Mouse (Mus musculus) hindbrain, postnatal 0 days (tissue): Measurements from ENCODE around the gene Dhrs3. TPM values are rescaled to one million over a fixed set of nuclear protein-coding genes. Genes with fewer than 3 reads are reported as not detected.

Experiments
- ATAC-seq: fragments of 200-750 bp; cut with Nextera tagmentation; 2 replicates; pipeline ENCODE4 v1.8.0; 2017; ENCODE audit warnings: mild to moderate bottlenecking, moderate TSS enrichment, moderate library complexity
- DNase-seq: peaks from one replicate; pipeline ENCODE4 v3.0.0-alpha.2; 2015; ENCODE audit warnings: low spot score
- H3K27ac ChIP-seq: fragments of 300-500 bp; sonication (generic); 2 replicates; pipeline ENCODE4 v1.5.1; 2014; ENCODE audit warnings: mild to moderate bottlenecking
- H3K27me3 ChIP-seq: fragments of 300-500 bp; sonication (generic); 2 replicates; pipeline ENCODE4 v1.6.1; 2014; ENCODE audit warnings: low read length, mixed read lengths; ENCODE audit not compliant: insufficient read depth
- H3K36me3 ChIP-seq: fragments of 300-500 bp; sonication (generic); 2 replicates; pipeline ENCODE4 v1.6.1; 2014; ENCODE audit warnings: low read length, mixed read lengths; ENCODE audit not compliant: insufficient read depth
- H3K4me1 ChIP-seq: fragments of 300-500 bp; sonication (generic); 2 replicates; pipeline ENCODE4 v1.6.1; 2014; ENCODE audit warnings: antibody characterized with exemption, low read length, mixed read lengths; ENCODE audit not compliant: insufficient read depth
- H3K4me2 ChIP-seq: fragments of 300-500 bp; sonication (generic); 2 replicates; pipeline ENCODE4 v1.6.1; 2014; ENCODE audit warnings: low read depth, mild to moderate bottlenecking, low read length, moderate library complexity, mixed read lengths
- H3K4me3 ChIP-seq: fragments of 300-500 bp; sonication (generic); 2 replicates; pipeline ENCODE4 v1.5.1; 2014; ENCODE audit warnings: low read length
- H3K9ac ChIP-seq: fragments of 300-500 bp; sonication (generic); replicated peaks from 2 replicates; pipeline ENCODE4 v1.6.1; 2014; ENCODE audit warnings: mild to moderate bottlenecking, low read length, moderate library complexity, mixed read lengths
- H3K9me3 ChIP-seq: fragments of 300-500 bp; sonication (generic); 2 replicates; pipeline ENCODE4 v1.6.1; 2016; ENCODE audit warnings: low read length, mixed read lengths
- CTCF ChIP-seq: IDR thresholded peaks from 2 replicates; pipeline ENCODE4 v1.5.1; 2016; ENCODE audit warnings: antibody characterized with exemption, control low read depth, low read depth
- WGBS: fragments of 180-500 bp; shearing (Covaris S2); extraction: QIAGEN DNeasy Blood & Tissue Kit; methylation state at CpG from one replicate; pipeline ENCODE4 v1.1.7; 2014; 5-methylcytosine and 5-hydroxymethylcytosine counted together
- polyA plus RNA-seq: library from polyadenylated mRNA; unstranded; fragments of >200 nt; fragmentation: Nextera tagmentation; extraction: Ambion mirVana; gene quantifications from 2 replicates; pipeline ENCODE4 v1.2.1, GENCODE M21; 2015
- total RNA-seq: library from RNA; depleted of rRNA; stranded (reverse); fragments of >200 nt; gene quantifications from 2 replicates; pipeline ENCODE4 v1.2.3, GENCODE M21; 2014

Gene Dhrs3
- total and polyA plus RNA-seq, 2 experiments from 2014 or later: 40.1 to 51.8 TPM

DNA sequence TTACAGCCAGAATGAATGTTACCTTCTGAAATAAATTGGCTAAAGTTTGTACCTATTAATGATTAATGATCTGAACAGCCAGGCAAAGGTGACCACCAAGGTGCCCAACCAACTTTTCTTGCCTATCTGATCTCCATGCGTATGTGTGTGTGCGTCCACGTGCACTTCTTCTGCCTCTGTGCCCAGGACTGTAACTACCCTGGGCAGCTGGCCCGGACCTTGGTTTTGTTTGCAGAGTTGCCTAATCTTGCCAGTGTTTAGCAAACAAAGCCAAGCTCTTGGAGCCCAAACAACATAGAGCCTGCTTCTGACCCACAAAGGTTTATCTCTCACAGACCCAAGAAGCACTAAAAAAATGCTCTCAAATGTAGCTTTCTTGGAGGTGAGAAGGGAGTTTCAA, 64.6 kb downstream of the Dhrs3 start:
- TF ChIP-seq CTCF: no peak
- H3K27ac ChIP-seq: no peak overlapping the region
- WGBS: 60% methylated on average over 4 of the region's 4 CpGs
- no peak overlapping the region for H3K4me2 ChIP-seq
- H3K27me3 ChIP-seq: no peaks in the 10 kb centered on the region
- H3K9ac ChIP-seq: no peak overlapping the region
- no peaks in the 10 kb centered on the region for H3K36me3 ChIP-seq
- H3K4me1 ChIP-seq: no peaks in the 10 kb centered on the region
- H3K9me3 ChIP-seq: no peaks in the 10 kb centered on the region
- ATAC-seq: no peak
- DNase-seq: no peak
- no peak overlapping the region for H3K4me3 ChIP-seq

DNA sequence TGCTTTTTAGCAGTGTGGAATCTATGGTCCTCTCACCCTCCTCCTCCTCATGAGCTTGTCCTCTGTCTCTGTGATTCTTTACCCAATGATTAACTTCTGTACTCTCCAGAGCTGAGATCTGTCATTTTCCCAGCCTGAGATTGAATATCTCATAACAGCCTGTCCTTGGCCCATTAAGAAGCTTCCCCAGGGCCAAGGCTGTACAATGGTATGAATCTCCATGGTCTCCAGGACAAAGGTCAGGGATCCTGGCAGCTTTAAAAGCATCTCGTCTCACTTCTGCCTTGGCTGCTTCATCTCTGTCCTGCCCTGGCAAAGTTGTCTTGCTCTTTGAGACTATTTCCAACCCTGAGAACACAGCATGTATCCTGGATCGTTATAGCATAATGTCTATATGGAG, 65.1 kb downstream of the Dhrs3 start:
- Histone ChIP-seq H3K27ac (no peak overlapping the region), H3K4me3 (no peak overlapping the region), H3K9ac (no peak overlapping the region), H3K27me3 (no peaks in the 10 kb centered on the region), H3K4me1 (no peaks in the 10 kb centered on the region), H3K4me2 (no peak overlapping the region), H3K9me3 (no peaks in the 10 kb centered on the region), H3K36me3 (no peaks in the 10 kb centered on the region)
- DNase-seq: no peak
- WGBS: 61% methylated on average over 2 of the region's 2 CpGs
- no peak for ATAC-seq
- TF ChIP-seq CTCF: no peak

DNA sequence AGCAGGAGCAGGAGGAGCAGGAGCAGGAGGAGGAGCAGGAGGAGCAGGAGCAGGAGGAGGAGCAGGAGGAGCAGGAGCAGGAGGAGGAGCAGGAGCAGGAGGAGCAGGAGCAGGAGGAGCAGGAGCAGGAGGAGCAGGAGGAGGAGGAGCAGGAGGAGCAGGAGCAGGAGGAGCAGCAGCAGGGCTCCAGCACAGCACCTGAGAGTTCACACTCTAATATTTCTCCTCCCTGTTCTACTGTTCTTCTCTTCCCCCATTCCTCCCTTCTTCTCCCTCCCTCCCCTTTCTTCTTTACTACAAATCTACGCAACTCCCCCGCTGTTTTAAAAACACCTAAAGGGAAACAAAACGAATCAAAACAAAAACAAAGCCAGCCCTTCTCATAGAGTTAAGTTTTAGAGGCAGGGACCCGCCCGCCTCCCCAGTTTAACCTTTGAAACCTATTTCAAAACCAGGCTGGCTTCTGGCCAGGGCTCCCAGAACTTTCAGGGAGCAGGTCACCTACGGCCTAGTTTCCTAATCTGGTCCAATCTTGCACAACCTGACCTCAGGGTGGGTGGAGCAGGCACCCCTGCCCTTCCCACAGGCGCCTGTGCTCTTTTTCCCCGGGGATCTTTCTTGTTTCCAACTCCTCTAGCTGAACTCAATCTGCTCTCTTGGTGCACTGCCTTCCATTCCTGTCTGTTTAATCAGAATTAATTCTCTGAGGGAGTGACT, 67.7 kb downstream of the Dhrs3 start:
- Histone ChIP-seq H3K9ac (no peak overlapping the region), H3K4me3 (no peak overlapping the region), H3K36me3 (no peaks in the 10 kb centered on the region), H3K4me1 (no peaks in the 10 kb centered on the region; the same call in 1 of the 2 replicates), H3K9me3 (no peaks in the 10 kb centered on the region), H3K27ac (no peak overlapping the region), H3K4me2 (no peak overlapping the region), H3K27me3 (no peaks in the 10 kb centered on the region)
- 61% methylated on average over 8 of the region's 8 CpGs for WGBS
- DNase-seq (no peak), ATAC-seq (no peak)
- TF ChIP-seq CTCF: no peak

DNA sequence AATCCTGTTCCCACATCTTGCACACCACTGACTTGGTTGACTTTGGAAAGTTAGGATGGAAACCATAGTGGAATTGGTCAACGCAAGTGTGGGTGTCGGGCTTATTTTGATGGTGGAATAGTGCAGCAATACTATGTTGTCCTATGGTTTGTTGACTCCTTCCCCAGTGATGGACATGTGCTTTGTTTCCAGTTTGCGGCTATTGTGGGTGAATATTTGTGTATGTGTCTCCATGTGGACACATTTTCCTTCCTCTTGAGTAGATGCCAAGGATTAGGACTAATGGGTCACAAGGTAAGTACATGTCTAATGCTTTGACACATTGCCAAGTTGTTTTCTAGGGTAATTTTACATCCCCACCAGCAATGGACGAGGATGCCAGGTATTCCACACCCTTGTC, 68.6 kb downstream of the Dhrs3 start:
- H3K36me3 ChIP-seq: no peaks in the 10 kb centered on the region
- ATAC-seq: no peak
- no peak overlapping the region for H3K27ac ChIP-seq
- TF ChIP-seq CTCF: no peak
- DNase-seq: no peak
- H3K4me3 ChIP-seq: no peak overlapping the region
- H3K4me2 ChIP-seq: no peak overlapping the region
- H3K9ac ChIP-seq: no peak overlapping the region
- no peaks in the 10 kb centered on the region for H3K27me3 ChIP-seq
- no peaks in the 10 kb centered on the region for H3K9me3 ChIP-seq
- WGBS: 79% methylated on average over 4 of the region's 4 CpGs
- H3K4me1 ChIP-seq: no peaks in the 10 kb centered on the region; the same call in 1 of the 2 replicates

DNA sequence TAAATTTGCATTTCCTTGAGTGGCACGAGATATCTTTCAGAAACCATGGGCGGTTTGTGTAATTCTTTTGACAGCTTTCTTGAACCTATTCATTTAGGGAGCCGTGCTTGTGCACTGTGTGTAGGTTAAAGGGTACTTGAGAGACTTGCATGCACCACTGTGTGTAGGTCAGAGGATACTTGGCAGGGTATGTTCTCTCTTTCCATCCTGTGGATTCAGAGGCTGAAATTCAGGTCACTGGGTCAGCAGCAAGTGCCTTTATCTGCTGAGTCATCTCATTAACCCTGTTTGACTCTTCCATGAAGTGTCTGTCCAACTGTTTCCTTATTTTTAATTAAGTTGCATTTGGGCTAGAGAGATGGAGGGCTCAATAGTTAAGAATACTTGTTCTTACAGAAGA, 69.1 kb downstream of the Dhrs3 start:
- Histone ChIP-seq H3K4me2 (no peak overlapping the region), H3K27me3 (no peaks in the 10 kb centered on the region), H3K4me3 (no peak overlapping the region), H3K36me3 (no peaks in the 10 kb centered on the region), H3K9me3 (no peaks in the 10 kb centered on the region), H3K4me1 (no peaks in the 10 kb centered on the region; the same call in 1 of the 2 replicates), H3K9ac (no peak overlapping the region), H3K27ac (no peak overlapping the region)
- 68% methylated on average over 3 of the region's 3 CpGs for WGBS
- DNase-seq: no peak
- no peak for TF ChIP-seq CTCF
- no peak for ATAC-seq

DNA sequence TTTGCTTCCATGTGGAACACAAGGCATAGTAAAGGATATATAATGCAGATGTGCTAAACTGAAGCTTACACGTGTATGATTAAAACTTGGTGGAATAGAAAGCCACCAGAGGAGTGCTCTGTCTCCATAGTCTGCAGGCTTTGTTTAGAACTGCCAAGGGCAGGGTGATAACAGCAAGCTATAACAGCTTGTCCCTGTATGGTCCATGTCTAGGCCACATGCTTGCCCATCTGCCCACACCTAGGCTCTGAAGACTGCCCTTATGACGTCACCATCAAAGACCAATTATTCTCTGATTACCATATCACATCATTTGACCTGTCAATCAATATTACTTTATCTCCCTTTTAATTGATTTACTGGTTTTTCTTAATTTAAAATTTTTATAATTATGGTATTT, 72.6 kb downstream of the Dhrs3 start:
- TF ChIP-seq CTCF: no peak
- Histone ChIP-seq H3K27ac (no peak overlapping the region), H3K4me2 (no peak overlapping the region), H3K27me3 (no peaks in the 10 kb centered on the region), H3K4me1 (no peaks in the 10 kb centered on the region; the same call in 1 of the 2 replicates), H3K36me3 (no peaks in the 10 kb centered on the region), H3K9me3 (no peaks in the 10 kb centered on the region), H3K4me3 (no peak overlapping the region), H3K9ac (no peak overlapping the region)
- 62% methylated on average over 2 of the region's 2 CpGs for WGBS
- ATAC-seq (peak; percentile 59; the same call in 1 of the 2 replicates), DNase-seq (no peak)

DNA sequence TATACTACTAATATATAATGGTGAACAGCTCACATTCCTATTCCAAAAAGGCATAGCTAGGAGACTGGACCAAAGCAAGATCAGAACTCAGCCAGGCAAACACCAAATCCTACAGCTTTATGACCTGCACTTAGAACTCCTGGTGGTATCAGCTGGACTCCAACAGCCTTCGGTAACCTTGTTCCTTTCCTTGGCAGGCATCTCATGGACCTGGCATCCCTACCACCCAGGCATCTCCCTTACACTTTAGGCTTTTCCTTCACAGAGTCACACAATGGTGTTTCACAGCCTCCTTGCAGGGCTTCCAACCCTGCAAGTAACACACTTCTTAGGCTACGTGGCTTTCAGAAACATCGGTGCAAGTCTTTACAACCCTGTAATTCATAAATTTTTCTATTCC, 75.7 kb downstream of the Dhrs3 start:
- no peak for TF ChIP-seq CTCF
- WGBS: 87% methylated on average over 3 of the region's 3 CpGs
- no peak overlapping the region for H3K9ac ChIP-seq
- DNase-seq: no peak
- no peaks in the 10 kb centered on the region for H3K27me3 ChIP-seq
- no peak overlapping the region for H3K4me3 ChIP-seq
- no peaks in the 10 kb centered on the region for H3K36me3 ChIP-seq
- H3K27ac ChIP-seq: no peak overlapping the region
- H3K4me1 ChIP-seq: no peaks in the 10 kb centered on the region; the same call in 1 of the 2 replicates
- no peak for ATAC-seq
- H3K9me3 ChIP-seq: no peaks in the 10 kb centered on the region
- no peak overlapping the region for H3K4me2 ChIP-seq
